Mouse (Mus musculus): ENCODE measurements at regions not wholly inside any gene's neighbourhood (a gene's known extent, or its start where the extent isn't known, plus 50 kb on each side); places are given as distances from the start of the nearest gene placed in this dataset.

DNA sequence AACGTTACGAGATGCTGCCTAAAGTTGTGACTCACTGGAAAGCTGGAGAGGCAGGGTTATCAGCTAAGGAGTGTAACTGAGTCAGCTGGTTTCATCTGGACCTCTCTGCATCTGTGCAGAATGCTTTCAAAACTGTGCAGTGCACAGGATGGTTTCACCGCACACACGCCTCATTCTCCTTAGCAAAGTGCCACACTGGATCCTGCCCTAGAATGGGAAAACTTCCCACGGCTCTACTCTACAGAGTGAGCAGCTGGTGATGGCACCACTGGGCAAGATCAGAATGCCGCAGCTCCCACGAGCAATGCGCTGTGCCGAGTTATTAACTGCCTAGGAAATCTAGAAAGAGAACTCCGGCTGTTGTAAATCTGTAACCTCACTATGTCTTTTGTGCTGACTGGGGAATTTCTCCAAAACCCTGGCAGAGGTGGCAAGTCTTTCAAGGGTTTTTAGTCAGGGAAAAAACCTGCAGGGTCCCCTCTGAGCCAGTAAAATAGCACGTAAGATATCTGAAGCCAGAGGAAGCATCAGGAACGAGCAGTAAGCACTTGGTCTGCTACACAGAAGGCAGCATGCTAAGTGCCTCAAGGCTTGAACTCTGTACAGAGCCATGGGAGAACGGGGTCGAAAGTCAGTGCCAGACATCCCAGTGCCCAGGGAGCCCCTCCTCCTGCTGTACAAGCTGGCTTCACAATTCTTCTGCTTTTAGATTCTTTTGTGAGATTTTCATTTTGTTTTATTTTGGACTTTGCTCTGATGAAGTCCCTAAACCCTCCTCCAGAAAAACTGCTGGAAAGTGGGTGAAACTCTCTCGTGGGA lies 214.4 kb upstream of the Foxq1 start:
- no peak overlapping the region for H3K4me3 ChIP-seq (replicated peaks)
- peak overlapping the region; percentile 31; the same call in 1 of the 2 replicates for H3K27ac ChIP-seq
- 71% methylated on average over 15 of the region's 15 CpGs for WGBS
- H3K36me3 ChIP-seq: no peaks in the 10 kb centered on the region
- H3K9me3 ChIP-seq: no peaks in the 10 kb centered on the region
- H3K4me1 ChIP-seq: no peaks in the 10 kb centered on the region
- no peaks in the 10 kb centered on the region for H3K27me3 ChIP-seq (replicated peaks)
- H3K9ac ChIP-seq: no peak overlapping the region
- H3K4me2 ChIP-seq: no peak overlapping the region
- ATAC-seq (ENCODE audit: insufficient read depth, low FRiP score, low read depth): no peak

DNA sequence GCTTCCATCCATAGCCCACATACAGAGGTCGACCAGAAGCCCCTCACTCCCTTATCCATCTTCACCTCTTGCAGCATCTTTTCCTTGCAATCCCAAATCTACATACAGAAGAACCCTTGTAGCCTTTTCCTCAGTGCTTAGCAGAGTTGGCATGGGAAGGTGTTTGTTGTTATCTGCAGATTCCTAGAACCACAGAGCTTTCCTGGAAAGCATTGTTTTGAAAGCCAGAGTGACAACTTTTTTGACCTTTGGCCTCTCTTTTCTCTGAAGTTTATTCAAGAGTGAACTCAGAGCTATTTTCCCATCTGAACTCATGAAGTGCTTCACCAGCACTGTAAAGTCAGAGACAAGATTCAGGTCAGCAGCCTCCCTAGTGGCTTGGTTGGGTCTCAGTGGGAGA lies 209.7 kb upstream of the Foxq1 start:
- WGBS: 56% methylated on average over 1 of the region's 1 CpGs
- no peak overlapping the region for H3K4me2 ChIP-seq
- H3K27me3 ChIP-seq (replicated peaks): no peaks in the 10 kb centered on the region
- no peak overlapping the region for H3K9ac ChIP-seq
- no peak overlapping the region for H3K4me3 ChIP-seq (replicated peaks)
- H3K27ac ChIP-seq: no peak overlapping the region
- H3K4me1 ChIP-seq: no peaks in the 10 kb centered on the region
- no peak for ATAC-seq (ENCODE audit: insufficient read depth, low FRiP score, low read depth)
- H3K36me3 ChIP-seq: no peaks in the 10 kb centered on the region
- no peaks in the 10 kb centered on the region for H3K9me3 ChIP-seq

DNA sequence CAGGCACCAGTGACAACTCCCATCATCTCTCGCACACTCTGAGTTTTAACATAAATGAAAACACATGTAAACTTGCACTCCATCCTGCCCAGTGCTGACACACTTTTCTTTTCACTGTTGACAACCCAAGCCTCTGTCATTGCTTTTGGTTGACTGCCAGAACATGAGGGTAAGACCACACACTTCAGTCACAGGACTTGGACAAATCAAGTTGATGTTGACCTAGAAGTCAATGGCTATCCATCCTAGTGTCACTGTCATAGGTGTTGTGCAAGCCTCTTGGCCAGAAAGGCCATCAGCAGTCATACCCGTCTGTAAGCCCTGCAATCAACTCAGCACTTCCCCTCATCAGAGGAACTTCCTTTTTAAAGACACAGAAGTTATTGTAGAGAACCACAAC lies 208.9 kb upstream of the Foxq1 start:
- Histone ChIP-seq H3K36me3 (no peaks in the 10 kb centered on the region), H3K4me3 (replicated peaks) (no peak overlapping the region), H3K27ac (no peak overlapping the region), H3K4me2 (no peak overlapping the region), H3K4me1 (no peaks in the 10 kb centered on the region), H3K9me3 (no peaks in the 10 kb centered on the region), H3K9ac (no peak overlapping the region), H3K27me3 (replicated peaks) (no peaks in the 10 kb centered on the region)
- 67% methylated on average over 2 of the region's 2 CpGs for WGBS
- no peak for ATAC-seq (ENCODE audit: insufficient read depth, low FRiP score, low read depth)

DNA sequence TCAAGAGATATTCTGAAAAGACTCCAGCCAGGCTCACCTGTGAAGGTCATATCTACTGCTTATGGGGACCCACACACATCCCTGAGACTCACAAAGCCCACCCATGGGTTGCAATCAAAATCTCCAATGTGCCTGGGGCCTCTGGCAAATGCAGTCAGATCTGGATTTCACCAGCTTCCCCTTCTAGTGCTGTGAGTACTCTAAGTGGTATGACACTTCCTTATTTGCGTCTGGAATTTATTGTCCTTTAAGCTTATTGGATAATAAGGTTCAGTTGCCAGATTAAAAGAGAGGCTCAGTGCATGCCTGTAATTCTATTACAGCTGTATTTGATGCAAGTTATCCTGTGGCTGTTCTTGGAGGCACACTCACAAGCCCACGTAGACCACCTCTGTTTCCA lies 206.3 kb upstream of the Foxq1 start:
- no peak overlapping the region for H3K4me2 ChIP-seq
- no peaks in the 10 kb centered on the region for H3K4me1 ChIP-seq
- 58% methylated on average over 2 of the region's 2 CpGs for WGBS
- no peaks in the 10 kb centered on the region for H3K36me3 ChIP-seq
- H3K27ac ChIP-seq: no peak overlapping the region
- H3K27me3 ChIP-seq (replicated peaks): no peaks in the 10 kb centered on the region
- no peak for ATAC-seq (ENCODE audit: insufficient read depth, low FRiP score, low read depth)
- H3K4me3 ChIP-seq (replicated peaks): no peak overlapping the region
- H3K9me3 ChIP-seq: no peaks in the 10 kb centered on the region
- H3K9ac ChIP-seq: no peak overlapping the region

DNA sequence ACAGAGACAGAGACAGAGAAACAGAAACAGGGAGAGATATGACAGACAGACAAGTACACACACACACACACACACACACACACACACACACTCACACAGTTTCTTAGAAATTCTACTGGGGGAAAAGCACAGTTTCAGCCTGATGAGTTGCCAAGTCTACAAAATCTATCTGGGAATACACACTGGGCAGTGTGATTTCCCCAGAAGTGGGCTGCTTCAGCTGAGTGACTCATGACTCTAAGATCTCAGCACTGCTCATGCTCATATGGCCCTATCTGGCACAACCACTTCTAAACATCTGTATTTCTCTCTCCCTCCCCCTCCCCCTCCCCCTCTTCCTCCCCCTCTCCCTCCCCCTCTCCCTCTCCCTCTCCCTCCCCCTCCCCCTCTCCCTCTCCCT lies 204.5 kb upstream of the Foxq1 start:
- H3K27me3 ChIP-seq (replicated peaks): no peaks in the 10 kb centered on the region
- no peaks in the 10 kb centered on the region for H3K9me3 ChIP-seq
- ATAC-seq (ENCODE audit: insufficient read depth, low FRiP score, low read depth): no peak
- no peak overlapping the region for H3K27ac ChIP-seq
- H3K4me2 ChIP-seq: no peak overlapping the region
- no peaks in the 10 kb centered on the region for H3K4me1 ChIP-seq
- H3K36me3 ChIP-seq: no peaks in the 10 kb centered on the region
- no peak overlapping the region for H3K9ac ChIP-seq
- H3K4me3 ChIP-seq (replicated peaks): no peak overlapping the region

DNA sequence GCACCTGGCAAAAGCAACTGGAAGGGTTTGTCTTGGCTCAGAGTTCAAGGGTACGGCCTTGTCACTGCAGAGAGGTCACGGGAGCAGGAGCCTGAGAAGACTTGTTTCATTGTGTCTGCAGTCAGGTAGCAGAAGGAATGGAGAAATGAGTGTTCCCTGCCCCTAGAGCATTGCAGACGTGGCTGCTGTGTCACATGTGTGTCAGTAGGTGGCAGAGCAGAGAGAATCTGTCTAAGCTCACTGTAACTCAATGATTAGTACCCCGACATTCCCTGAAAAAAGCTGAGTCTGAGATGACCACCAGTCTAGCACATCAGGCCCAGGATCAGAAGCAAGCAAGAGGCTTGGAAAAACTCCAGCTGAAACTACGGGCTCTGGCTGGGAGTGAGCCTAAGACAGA lies 203.1 kb upstream of the Foxq1 start:
- no peaks in the 10 kb centered on the region for H3K4me1 ChIP-seq
- H3K9ac ChIP-seq: no peak overlapping the region
- no peak overlapping the region for H3K4me2 ChIP-seq
- no peaks in the 10 kb centered on the region for H3K9me3 ChIP-seq
- H3K36me3 ChIP-seq: no peaks in the 10 kb centered on the region
- no peak overlapping the region for H3K27ac ChIP-seq
- ATAC-seq (ENCODE audit: insufficient read depth, low FRiP score, low read depth): no peak
- H3K27me3 ChIP-seq (replicated peaks): no peaks in the 10 kb centered on the region
- H3K4me3 ChIP-seq (replicated peaks): no peak overlapping the region
- WGBS: 79% methylated on average over 5 of the region's 5 CpGs

DNA sequence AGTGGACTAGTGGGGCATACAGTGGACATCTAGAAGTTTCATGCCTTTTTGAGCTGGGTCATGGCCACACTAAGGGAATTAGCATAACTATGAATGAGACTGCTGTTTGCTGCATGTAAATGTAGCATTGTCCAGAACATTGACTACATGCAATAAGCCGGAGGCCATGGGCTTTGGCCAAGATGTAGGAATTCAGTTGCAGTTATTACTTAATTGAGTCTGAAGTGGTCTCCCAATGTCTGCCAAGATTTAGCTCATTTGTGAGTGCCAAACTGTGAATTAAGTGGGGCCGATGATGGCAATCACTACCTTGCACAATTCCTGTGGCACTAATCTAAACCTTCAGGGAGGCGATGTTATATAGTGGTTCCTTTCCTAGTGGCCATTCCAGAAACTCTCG lies 196.6 kb upstream of the Foxq1 start:
- Histone ChIP-seq H3K9ac (no peak overlapping the region), H3K36me3 (no peaks in the 10 kb centered on the region), H3K27ac (no peak overlapping the region), H3K27me3 (replicated peaks) (no peaks in the 10 kb centered on the region), H3K4me2 (no peak overlapping the region), H3K4me3 (replicated peaks) (no peak overlapping the region), H3K9me3 (no peaks in the 10 kb centered on the region), H3K4me1 (no peaks in the 10 kb centered on the region)
- ATAC-seq (ENCODE audit: insufficient read depth, low FRiP score, low read depth): no peak
- 88% methylated on average over 4 of the region's 4 CpGs for whole genome bisulfite sequencing

DNA sequence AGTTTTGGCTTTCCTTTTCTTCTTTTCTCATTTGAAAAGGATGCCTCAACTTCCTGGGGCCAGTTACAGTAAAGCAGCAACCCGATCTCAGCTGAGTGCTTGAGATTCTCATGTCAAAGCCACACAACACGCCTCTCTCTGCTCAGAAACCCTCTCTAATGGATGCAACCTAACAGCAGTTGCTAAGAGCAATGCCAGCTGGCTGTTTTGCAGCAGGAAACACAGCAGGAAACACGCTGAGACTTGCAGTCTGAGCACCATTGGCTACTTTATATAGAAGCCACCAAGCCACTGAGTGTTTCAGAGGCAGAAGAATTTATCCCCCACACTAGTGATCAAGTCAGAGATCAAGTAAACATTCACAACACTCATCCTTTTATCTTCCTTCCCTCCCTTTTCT lies 193.5 kb upstream of the Foxq1 start:
- no peak overlapping the region for H3K9ac ChIP-seq
- H3K4me1 ChIP-seq: no peaks in the 10 kb centered on the region
- no peaks in the 10 kb centered on the region for H3K9me3 ChIP-seq
- H3K36me3 ChIP-seq: no peaks in the 10 kb centered on the region
- no peak overlapping the region for H3K4me3 ChIP-seq (replicated peaks)
- H3K27ac ChIP-seq: no peak overlapping the region
- 18% methylated on average over 3 of the region's 3 CpGs for WGBS
- H3K27me3 ChIP-seq (replicated peaks): no peaks in the 10 kb centered on the region
- H3K4me2 ChIP-seq: no peak overlapping the region
- ATAC-seq (ENCODE audit: insufficient read depth, low FRiP score, low read depth): no peak

DNA sequence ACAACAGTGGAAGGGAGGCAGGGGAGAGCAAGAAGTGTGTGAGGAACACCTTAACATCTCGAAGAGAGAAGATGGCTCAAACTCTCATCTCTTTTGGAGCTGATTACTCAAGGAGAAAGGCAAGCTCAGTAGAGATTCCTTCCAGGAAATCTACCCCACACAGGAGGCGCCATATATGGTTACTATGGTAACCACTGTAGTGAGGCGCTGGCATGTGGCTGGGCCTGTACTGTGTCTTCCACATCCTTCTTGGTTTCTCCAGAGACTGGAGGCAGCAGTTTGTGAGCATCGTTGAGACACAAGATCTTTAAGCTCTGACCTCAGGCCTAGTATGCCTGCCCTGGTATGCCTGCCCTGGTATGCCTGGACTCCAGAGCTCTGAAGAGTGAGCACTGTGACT lies 191.6 kb upstream of the Foxq1 start:
- no peaks in the 10 kb centered on the region for H3K27me3 ChIP-seq (replicated peaks)
- H3K36me3 ChIP-seq: no peaks in the 10 kb centered on the region
- ATAC-seq (ENCODE audit: insufficient read depth, low FRiP score, low read depth): no peak
- WGBS: 70% methylated on average over 4 of the region's 4 CpGs
- no peak overlapping the region for H3K27ac ChIP-seq
- no peak overlapping the region for H3K4me2 ChIP-seq
- no peaks in the 10 kb centered on the region for H3K9me3 ChIP-seq
- no peak overlapping the region for H3K9ac ChIP-seq
- no peak overlapping the region for H3K4me3 ChIP-seq (replicated peaks)
- no peaks in the 10 kb centered on the region for H3K4me1 ChIP-seq

DNA sequence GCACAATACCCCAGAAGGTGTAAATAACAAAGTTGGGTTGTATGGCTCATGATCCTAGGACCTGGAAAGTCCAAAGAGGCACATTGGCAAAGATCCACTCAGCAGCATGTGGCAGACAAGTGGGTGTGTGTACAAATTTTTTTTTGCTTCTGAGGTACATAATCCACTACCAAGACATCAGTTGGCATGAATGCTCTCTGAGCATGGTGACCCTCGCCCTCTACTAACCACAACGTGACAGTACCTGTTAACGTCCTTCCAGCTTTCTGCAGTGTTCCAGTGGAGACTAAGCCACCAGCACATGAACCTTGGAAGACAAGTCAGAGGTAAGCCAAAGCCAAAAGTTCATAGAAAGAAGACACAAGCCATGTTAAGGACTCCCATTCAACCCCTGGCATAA lies 188.7 kb upstream of the Foxq1 start:
- Histone ChIP-seq H3K27me3 (replicated peaks) (no peaks in the 10 kb centered on the region), H3K4me3 (replicated peaks) (no peak overlapping the region), H3K4me1 (no peaks in the 10 kb centered on the region), H3K9ac (no peak overlapping the region), H3K27ac (no peak overlapping the region), H3K4me2 (no peak overlapping the region), H3K36me3 (no peaks in the 10 kb centered on the region), H3K9me3 (no peaks in the 10 kb centered on the region)
- ATAC-seq (ENCODE audit: insufficient read depth, low FRiP score, low read depth): no peak
- WGBS: 91% methylated on average over 3 of the region's 3 CpGs

DNA sequence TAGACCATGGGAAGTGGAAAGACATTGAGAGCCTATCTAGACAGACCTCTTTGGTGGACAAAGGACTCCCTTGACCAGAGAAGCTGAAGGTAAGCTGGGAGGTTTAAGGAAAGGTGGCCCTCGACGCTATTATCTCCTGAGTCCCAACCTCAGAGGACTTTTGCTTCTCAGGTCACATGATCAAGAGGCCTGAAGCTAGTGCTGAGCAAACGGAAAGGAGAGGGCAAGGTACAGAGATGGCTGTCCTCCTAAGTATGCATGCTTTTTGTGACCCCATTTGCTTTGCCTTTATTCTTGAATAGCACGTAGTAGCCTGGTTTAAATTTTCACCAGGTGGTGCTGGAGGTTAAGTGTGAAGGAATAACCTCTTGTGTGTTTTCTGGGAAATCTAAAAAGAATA lies 186.8 kb upstream of the Foxq1 start:
- no peak overlapping the region for H3K9ac ChIP-seq
- H3K9me3 ChIP-seq: no peaks in the 10 kb centered on the region
- no peak overlapping the region for H3K4me2 ChIP-seq
- H3K36me3 ChIP-seq: no peaks in the 10 kb centered on the region
- H3K27ac ChIP-seq: no peak overlapping the region
- no peaks in the 10 kb centered on the region for H3K27me3 ChIP-seq (replicated peaks)
- ATAC-seq (ENCODE audit: insufficient read depth, low FRiP score, low read depth): no peak
- H3K4me1 ChIP-seq: no peaks in the 10 kb centered on the region
- 66% methylated on average over 4 of the region's 4 CpGs for WGBS
- no peak overlapping the region for H3K4me3 ChIP-seq (replicated peaks)

DNA sequence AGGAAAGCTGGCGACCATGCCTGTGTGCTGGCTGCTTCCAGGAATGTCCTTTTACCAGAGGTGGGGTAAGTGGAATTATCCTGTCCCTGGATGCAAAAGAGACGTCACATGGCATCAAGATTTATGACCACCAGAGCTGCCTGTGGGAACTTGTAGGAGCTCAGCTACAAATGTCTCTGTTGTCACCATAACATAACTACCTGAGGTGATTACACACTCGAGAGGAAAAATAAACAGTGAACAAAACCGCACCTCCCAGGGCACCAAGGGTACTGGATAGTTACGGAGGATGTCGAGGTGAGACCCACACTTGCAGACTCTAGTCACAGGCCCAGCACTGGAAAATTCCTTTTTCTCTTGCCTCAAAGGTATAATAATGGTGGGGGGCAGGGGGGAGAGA lies 185.1 kb upstream of the Foxq1 start:
- Histone ChIP-seq H3K9me3 (no peaks in the 10 kb centered on the region), H3K4me1 (no peaks in the 10 kb centered on the region), H3K36me3 (no peaks in the 10 kb centered on the region), H3K9ac (no peak overlapping the region), H3K4me3 (replicated peaks) (no peak overlapping the region), H3K27ac (no peak overlapping the region), H3K27me3 (replicated peaks) (no peaks in the 10 kb centered on the region), H3K4me2 (no peak overlapping the region)
- WGBS: 34% methylated on average over 6 of the region's 6 CpGs
- ATAC-seq (ENCODE audit: insufficient read depth, low FRiP score, low read depth): no peak

DNA sequence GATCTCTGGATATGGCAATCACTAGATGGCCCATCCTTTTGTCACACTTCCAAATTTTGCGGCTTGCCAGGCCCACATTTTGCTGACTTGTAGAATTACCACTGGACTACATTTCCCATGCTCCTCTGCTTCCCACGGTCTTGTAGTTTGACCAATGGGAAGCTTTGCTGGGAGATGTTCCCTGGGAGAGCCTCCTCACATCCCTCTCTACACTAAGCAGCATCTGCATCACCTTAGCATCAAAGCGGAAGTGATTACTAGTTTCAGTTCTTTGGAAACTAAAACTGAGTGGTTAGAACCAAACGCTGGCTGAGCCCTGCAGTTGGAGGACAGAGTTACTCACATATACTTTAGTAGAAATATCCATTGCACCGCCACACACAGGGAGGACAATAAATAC lies 181.9 kb upstream of the Foxq1 start:
- no peak overlapping the region for H3K4me3 ChIP-seq (replicated peaks)
- no peak for ATAC-seq (ENCODE audit: insufficient read depth, low FRiP score, low read depth)
- no peaks in the 10 kb centered on the region for H3K36me3 ChIP-seq
- no peaks in the 10 kb centered on the region for H3K9me3 ChIP-seq
- H3K4me2 ChIP-seq: no peak overlapping the region
- no peaks in the 10 kb centered on the region for H3K4me1 ChIP-seq
- no peak overlapping the region for H3K9ac ChIP-seq
- no peak overlapping the region for H3K27ac ChIP-seq
- 61% methylated on average over 5 of the region's 5 CpGs for WGBS
- H3K27me3 ChIP-seq (replicated peaks): no peaks in the 10 kb centered on the region

All from stomach, embryonic 15.5 days (tissue).